Mouse (Mus musculus) ES-E14 (cell line): ENCODE measurements around the gene Rps29. TPM values are rescaled to one million over a fixed set of nuclear protein-coding genes. Genes with fewer than 3 reads are reported as not detected.

ENCODE experiments used
- DNase-seq: peaks from one replicate; pipeline ENCODE4 v3.0.0-alpha.2; 2013; ENCODE audit warnings: low read depth, low spot score
- H3K27ac ChIP-seq: 2 replicates; pipeline ENCODE4 v1.5.1; 2012; ENCODE audit warnings: low read depth, mild to moderate bottlenecking, low read length, moderate library complexity, mixed read lengths; ENCODE audit not compliant: poor library complexity, insufficient read depth, severe bottlenecking
- H3K36me3 ChIP-seq: 2 replicates; pipeline ENCODE4 v1.6.1; 2012; ENCODE audit warnings: mild to moderate bottlenecking, low read length, moderate library complexity, mixed read lengths; ENCODE audit not compliant: control insufficient read depth, poor library complexity, insufficient read depth, severe bottlenecking
- H3K4me1 ChIP-seq, 2 experiments: fragments of 150-350 bp in 1 of 2; sonication (generic) in 1 of 2; 2 replicates each; pipeline ENCODE4 v1.6.1; 2012; ENCODE audit warnings: low read length in 2 of 2, mild to moderate bottlenecking in 1 of 2, mixed read lengths in 1 of 2; ENCODE audit not compliant: control insufficient read depth in 2 of 2, insufficient read depth in 2 of 2, poor library complexity in 1 of 2
- H3K4me3 ChIP-seq, 2 experiments: fragments of 150-350 bp in 1 of 2; sonication (generic) in 1 of 2; 2 replicates each; pipeline ENCODE4 v1.5.1; 2012; ENCODE audit warnings: low read length in 2 of 2, low read depth in 1 of 2, mild to moderate bottlenecking in 1 of 2, mixed read lengths in 1 of 2; ENCODE audit not compliant: insufficient read depth in 1 of 2, poor library complexity in 1 of 2, severe bottlenecking in 1 of 2
- H3K9ac ChIP-seq: 2 replicates; pipeline ENCODE4 v1.6.1; 2012; ENCODE audit warnings: low read depth, mild to moderate bottlenecking, low read length, mixed read lengths; ENCODE audit not compliant: poor library complexity, insufficient read depth, severe bottlenecking
- H3K9me3 ChIP-seq: fragments of 150-350 bp; sonication (generic); 2 replicates; pipeline ENCODE4 v1.6.1; 2012; ENCODE audit warnings: low read depth, mild to moderate bottlenecking, low read length; ENCODE audit not compliant: control insufficient read depth, insufficient read depth
- CHD2 ChIP-seq: IDR thresholded peaks from 2 replicates; pipeline ENCODE4 v1.6.1; 2014; ENCODE audit warnings: mild to moderate bottlenecking, low read depth, low read length, inconsistent platforms
- HCFC1 ChIP-seq: IDR thresholded peaks from 2 replicates; pipeline ENCODE4 v1.6.1; 2012; ENCODE audit warnings: low read length, inconsistent platforms, borderline replicate concordance; ENCODE audit not compliant: insufficient read depth
- MAFK ChIP-seq: IDR thresholded peaks from 2 replicates; pipeline ENCODE4 v1.6.1; 2014; ENCODE audit warnings: mild to moderate bottlenecking, low read depth, low read length, inconsistent platforms; ENCODE audit not compliant: insufficient read depth
- ZC3H11A ChIP-seq: IDR thresholded peaks from 2 replicates; pipeline ENCODE4 v1.6.1; 2012; ENCODE audit warnings: low read depth, mild to moderate bottlenecking, inconsistent platforms, low read length, borderline replicate concordance
- ZNF384 ChIP-seq: IDR thresholded peaks from 2 replicates; pipeline ENCODE4 v1.6.1; 2012; ENCODE audit warnings: low read depth, low read length, inconsistent platforms
- in situ Hi-C, 2 experiments: fragments of 600-800 bp; cut with MboI; formaldehyde crosslinking; loops; one replicate each; pipeline ENCODE4 v1.15.1; 2025; ENCODE audit warnings: low sequenced_read_pairs in 2 of 2, inconsistent platforms in 1 of 2; ENCODE audit not compliant: unreplicated experiment in 2 of 2
- total RNA-seq: library from RNA; depleted of rRNA; stranded (reverse); fragments of 300-350 nt; gene quantifications from 2 replicates; pipeline ENCODE4 v1.2.3, GENCODE M21; 2012

Rps29 gene
- total RNA-seq, 1 experiment, result 5,422 TPM

DNA sequence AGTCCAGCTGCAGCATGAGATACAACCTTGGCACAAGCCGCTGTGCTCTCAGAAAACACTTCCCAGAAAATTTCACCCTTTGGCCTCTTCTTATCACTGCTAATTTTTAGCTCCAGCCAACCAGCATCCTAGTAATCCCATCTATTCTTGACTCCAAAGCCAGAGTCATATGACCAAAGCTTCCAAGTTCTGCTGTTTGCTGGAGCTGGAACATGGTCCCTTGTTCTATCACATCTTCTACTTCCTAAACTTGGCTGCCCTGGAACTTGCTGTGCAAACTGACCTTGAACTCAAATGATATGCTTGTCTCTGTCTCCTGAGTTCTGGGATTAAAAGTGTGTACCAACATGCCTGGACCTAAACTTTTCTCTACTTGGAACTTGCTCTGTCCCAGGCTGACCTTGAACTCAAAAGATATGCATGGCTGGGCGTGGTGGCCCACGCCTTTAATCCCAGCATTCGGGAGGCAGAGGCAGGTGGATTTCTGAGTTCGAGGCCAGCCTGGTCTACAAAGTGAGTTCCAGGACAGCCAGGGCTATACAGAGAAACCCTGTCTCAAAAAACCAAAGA is 11.7 kb downstream of the Rps29 start:
- Histone ChIP-seq H3K9me3 (no peaks in the 10 kb centered on the region), H3K27ac (no peak overlapping the region), H3K36me3 (no peaks in the 10 kb centered on the region), H3K9ac (no peak overlapping the region), H3K4me3 (no peak overlapping the region), H3K4me1 (peaks cover 0 to 6% of the 10 kb centered on the region in 2 experiments; a peak in 2 of 4 replicates)
- DNase-seq, result no peak
- no peak for TF ChIP-seq MAFK
- no peak for TF ChIP-seq ZNF384
- TF ChIP-seq CHD2, result no peak
- no peak for TF ChIP-seq HCFC1
- TF ChIP-seq ZC3H11A, result no peak
- in situ Hi-C loops, result no loop called here

DNA sequence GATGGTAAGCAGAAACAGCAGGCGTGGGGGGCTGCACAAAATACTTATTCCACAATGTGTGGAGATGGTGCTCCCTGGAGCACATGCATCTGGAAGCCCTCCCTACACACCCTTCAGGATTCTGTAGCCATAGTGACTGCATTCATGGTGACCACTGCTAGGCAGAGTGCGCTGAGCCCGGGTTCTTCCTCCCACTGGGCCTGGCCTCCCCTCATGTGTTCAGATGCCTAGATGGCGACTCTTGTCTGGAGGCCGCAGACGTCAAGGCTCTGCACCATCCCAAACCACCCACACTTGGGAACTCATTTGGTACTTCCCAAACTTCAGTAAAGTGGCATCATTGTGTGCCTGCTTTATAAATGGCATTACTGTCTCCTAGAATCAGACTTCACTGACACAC is 15.5 kb downstream of the Rps29 start:
- Histone ChIP-seq H3K9me3 (no peaks in the 10 kb centered on the region), H3K4me3 (no peak overlapping the region), H3K4me1 (peaks cover 0 to 9% of the 10 kb centered on the region in 2 experiments; a peak in 2 of 4 replicates), H3K36me3 (no peaks in the 10 kb centered on the region), H3K9ac (no peak overlapping the region), H3K27ac (no peak overlapping the region)
- TF ChIP-seq ZC3H11A (no peak), HCFC1 (no peak), ZNF384 (no peak), MAFK (no peak), CHD2 (no peak)
- in situ Hi-C loops, result no loop called here
- DNase-seq, result no peak

DNA sequence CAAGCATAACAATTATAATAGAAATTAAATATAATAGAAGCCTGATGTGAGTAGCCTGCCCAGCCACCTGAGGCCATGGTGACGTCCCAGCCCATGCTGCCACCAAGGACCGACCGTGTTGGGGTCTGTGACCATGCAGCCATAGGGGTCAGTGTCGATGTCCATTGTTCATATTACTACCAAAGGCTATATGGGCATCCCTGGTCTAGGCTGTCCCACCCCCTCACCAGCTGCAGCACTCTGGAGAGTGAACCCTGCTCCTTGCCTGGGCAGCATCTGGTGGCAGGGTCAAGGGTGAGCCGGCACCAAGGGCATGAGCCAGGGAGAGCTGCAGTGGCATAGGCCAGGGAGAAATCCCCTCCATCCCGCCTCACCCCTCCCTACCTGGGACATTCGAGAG is 19.1 kb downstream of the Rps29 start:
- TF ChIP-seq ZC3H11A (no peak), ZNF384 (no peak), HCFC1 (no peak), CHD2 (no peak), MAFK (no peak)
- no peak for DNase-seq
- Histone ChIP-seq H3K27ac (no peak overlapping the region), H3K9ac (0 out of 2 replicates have a peak overlapping the region, but pooled peaks have one; percentile 26), H3K36me3 (no peaks in the 10 kb centered on the region), H3K4me1 (peaks cover 0 to 6% of the 10 kb centered on the region in 2 experiments; a peak in 1 of 4 replicates), H3K9me3 (no peaks in the 10 kb centered on the region), H3K4me3 (no peak overlapping the region)
- in situ Hi-C loops, result no loop called here

DNA sequence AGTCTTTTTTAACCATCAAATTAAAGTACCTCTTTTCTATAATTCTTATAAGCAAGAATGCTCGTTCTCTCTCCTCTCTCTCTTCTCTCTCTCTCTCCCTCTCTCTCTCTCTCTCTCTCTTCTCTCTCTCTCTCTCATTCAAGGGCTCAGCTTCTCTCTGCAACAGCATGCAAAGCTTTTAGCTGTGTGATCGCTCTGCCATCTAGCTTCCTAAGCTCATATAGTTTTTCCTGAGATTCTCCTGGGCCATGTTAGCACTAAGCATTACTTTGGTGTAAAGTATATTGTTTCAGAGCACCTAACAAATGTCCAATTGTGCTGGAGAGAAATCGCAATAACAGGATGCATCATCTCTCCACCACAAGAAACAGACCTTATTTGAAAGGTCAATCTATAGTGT is 19.8 kb downstream of the Rps29 start:
- no peak overlapping the region for H3K4me3 ChIP-seq
- TF ChIP-seq ZNF384, result no peak
- no peak for TF ChIP-seq MAFK
- TF ChIP-seq HCFC1, result no peak
- TF ChIP-seq ZC3H11A, result no peak
- no peak for TF ChIP-seq CHD2
- no peak overlapping the region for H3K9ac ChIP-seq
- no peaks in the 10 kb centered on the region for H3K36me3 ChIP-seq
- H3K27ac ChIP-seq, result no peak overlapping the region
- in situ Hi-C loops, result no loop called here
- H3K9me3 ChIP-seq, result no peaks in the 10 kb centered on the region
- H3K4me1 ChIP-seq, result peaks cover 0 to 6% of the 10 kb centered on the region in 2 experiments; a peak in 1 of 4 replicates
- no peak for DNase-seq

DNA sequence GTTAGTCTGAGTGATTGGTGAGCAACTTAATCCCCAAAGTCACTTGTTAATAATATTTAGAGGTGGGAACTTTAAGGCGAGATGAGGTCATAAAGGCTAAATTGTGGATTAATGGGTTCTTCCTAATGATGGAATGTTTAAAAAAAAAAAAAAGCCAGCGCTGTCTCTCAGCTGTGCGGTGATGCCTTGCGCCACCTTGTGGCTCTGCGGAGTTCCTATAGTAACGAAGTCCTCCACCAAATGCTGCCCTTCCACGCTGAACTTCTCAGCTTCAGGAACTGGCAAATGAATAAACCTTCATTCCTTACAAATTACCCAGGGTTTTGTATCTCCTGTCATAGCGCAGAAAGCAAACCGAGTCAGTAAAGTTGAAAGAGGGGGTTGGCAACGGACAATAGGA is 27.0 kb downstream of the Rps29 start:
- no peak overlapping the region for H3K9ac ChIP-seq
- H3K4me1 ChIP-seq, result peaks cover 6 to 9% of the 10 kb centered on the region in 2 experiments
- TF ChIP-seq CHD2, result no peak
- TF ChIP-seq MAFK, result no peak
- no peak for TF ChIP-seq HCFC1
- 0 out of 2 replicates have a peak, but pooled peaks have one; percentile 18 for TF ChIP-seq ZC3H11A
- TF ChIP-seq ZNF384, result peak; percentile 99
- no peaks in the 10 kb centered on the region for H3K9me3 ChIP-seq
- in situ Hi-C loops, result no loop called here
- H3K27ac ChIP-seq, result no peak overlapping the region
- no peak overlapping the region for H3K4me3 ChIP-seq
- no peak for DNase-seq
- no peaks in the 10 kb centered on the region for H3K36me3 ChIP-seq
